Mouse (Mus musculus): ENCODE measurements around the gene Amy2a1.
"Not testable (repeated sequence)": the region's sequence is repeated elsewhere in the genome, so short reads cannot be mapped to it uniquely, and the experiment has no call there.

The Amy2a1 gene

DNA sequence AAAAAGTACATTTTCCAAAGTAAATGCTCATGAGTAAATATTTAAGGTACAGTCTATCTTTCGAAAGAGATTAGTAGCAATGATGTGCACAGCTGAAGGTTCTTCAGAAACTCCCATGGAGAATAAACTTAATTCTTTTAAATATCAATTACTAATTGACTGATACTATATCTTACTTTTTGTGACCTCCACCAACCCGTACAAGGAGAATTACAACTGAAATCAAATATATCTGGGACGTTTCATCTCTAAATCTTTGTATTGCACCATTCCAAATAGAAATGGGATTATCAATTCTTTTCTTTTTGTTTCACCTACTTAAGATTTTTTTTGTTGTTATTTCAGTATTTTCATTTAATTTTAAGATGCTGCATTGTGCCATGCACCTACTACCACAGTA, at the start of gene Amy2a1:
Amy2a1 (minus strand) TSS at position 101 of the 400 bp plus-strand sequence.
- DNase-seq = not testable (repeated sequence)

DNA sequence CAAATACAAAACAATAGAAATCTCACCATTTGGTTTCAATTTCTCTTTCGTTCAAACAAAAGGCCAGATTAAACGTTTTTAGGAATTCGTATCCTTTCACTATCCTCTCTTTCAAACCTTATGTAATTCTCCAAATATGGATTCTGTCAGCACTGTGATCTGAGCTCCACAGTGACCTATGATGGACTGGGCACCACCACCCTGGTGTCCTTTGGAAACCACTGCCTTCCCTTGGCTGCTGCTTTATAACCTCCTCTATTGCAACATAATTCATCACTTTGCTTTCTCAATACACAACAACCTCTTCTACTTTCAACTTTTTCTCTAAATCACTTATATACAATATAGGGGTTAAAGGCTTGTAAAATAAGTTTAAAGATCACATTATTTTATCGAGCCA, 42.4 kb upstream of the Amy2a1 start:
- DNase-seq = no peak

DNA sequence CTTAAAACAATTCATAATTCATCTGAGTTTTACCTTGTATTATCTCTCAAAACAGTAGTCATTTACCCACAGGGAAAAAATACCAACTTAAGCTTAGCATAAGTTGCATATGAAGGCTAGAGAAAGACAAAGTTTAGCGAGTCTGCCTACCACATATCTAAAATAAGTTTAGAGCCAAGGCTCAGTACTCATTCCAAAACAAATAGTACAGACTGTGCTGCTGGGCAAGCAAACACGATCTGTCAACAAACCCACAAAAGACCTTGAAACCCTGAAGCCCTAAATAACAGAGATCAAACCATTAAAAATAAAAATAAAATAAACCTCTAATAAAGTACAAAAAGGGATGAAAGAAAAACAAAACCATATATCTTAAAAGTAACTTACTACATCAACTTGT, 41.9 kb upstream of the Amy2a1 start:
- DNase-seq = no peak

GRCm38 (mm10) chr3:113572158-113572557, 39.9 kb upstream of the Amy2a1 start:
- no peak for DNase-seq

GRCm38 (mm10) chr3:113539692-113540091, 7.5 kb upstream of the Amy2a1 start:
- DNase-seq = no peak

All from cerebellum, adult 18-20 months (tissue).